Mouse (Mus musculus) left cerebral cortex, postnatal 25 days (tissue): ENCODE results near the gene Art3. TPM values are rescaled to one million over a fixed set of nuclear protein-coding genes. Genes with fewer than 3 reads are reported as not detected.
A peak's percentile ranks its signal among the peaks of the same experiment; 100 is the strongest.

ENCODE experiments used
- DNase-seq, 2 experiments: peaks; one replicate each; pipeline ENCODE4 v3.0.0; 2022; ENCODE audit warnings: low spot score in 2 of 2, mixed read lengths in 1 of 2
- intact Hi-C: fragments of 180-260 bp; cut with DNase I; formaldehyde crosslinking; loops from one replicate; pipeline ENCODE4 v1.15.1; 2025
- total RNA-seq, 2 experiments: library from RNA; stranded (reverse); gene quantifications; 2 replicates each; pipeline ENCODE4 v1.2.3; 2021

The Art3 gene
- total RNA-seq, 2 experiments from 2014 or later = 6.2 to 6.9 TPM

- no peak for DNase-seq
- intact Hi-C loops = no loop called here
Observed at GRCm38 (mm10) chr5:92372605-92373004, 41.0 kb downstream of the Art3 start.

DNA sequence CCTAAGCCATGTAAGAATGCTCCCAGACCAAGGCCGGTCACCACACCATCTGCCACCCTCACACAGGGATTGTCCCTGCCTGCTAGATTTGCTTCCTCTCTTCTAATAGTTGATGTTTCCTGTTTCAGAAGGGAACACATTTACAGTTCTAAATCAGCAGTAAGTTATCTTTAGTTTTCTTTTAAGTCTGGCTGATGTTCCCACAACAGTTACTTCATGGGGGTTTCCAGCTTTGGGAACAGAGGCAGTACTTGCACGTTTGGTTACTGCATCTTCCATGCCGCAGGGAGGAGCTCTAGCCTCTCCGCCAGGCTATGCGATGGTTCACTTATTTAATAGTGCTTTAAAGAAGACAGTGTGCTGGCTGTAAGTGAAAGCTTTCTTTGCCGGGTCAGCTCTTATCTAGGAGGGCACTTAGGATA, 43.1 kb downstream of the Art3 start:
- intact Hi-C loops = no loop called here
- no peak for DNase-seq

- DNase-seq = no peak
- intact Hi-C loops = no loop called here
Observed at GRCm38 (mm10) chr5:92375368-92375767, 43.7 kb downstream of the Art3 start.

DNA sequence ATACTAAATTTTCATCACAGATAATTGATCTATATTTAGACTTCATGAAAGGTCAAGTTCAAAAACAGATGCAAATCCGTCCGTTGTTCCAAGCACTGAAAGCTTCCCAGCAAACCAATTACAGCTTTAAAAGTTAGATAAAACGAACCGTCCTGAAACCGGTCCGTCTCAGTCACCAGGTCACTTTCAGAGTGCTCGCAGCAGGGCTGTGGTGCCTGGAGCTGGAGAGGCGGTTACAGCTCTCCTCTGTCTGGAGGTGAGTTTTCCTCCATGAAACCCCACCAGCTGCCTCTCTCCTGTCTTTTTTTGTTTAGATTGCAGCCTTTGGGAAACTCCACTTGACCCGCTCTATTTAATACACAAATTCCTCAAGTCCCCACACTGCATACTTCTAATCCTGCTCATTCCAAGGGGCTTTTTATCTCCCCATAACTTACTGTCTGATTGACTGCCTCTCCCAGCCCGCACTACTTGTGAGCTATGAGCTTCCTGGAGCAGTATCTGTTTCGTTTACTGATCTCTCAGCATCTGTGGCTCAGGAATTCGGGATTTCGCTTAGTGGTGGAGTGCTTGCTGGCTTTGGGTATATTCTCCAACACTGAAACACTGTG, 45.3 kb downstream of the Art3 start:
- no peak for DNase-seq
- intact Hi-C loops = no loop called here

DNA sequence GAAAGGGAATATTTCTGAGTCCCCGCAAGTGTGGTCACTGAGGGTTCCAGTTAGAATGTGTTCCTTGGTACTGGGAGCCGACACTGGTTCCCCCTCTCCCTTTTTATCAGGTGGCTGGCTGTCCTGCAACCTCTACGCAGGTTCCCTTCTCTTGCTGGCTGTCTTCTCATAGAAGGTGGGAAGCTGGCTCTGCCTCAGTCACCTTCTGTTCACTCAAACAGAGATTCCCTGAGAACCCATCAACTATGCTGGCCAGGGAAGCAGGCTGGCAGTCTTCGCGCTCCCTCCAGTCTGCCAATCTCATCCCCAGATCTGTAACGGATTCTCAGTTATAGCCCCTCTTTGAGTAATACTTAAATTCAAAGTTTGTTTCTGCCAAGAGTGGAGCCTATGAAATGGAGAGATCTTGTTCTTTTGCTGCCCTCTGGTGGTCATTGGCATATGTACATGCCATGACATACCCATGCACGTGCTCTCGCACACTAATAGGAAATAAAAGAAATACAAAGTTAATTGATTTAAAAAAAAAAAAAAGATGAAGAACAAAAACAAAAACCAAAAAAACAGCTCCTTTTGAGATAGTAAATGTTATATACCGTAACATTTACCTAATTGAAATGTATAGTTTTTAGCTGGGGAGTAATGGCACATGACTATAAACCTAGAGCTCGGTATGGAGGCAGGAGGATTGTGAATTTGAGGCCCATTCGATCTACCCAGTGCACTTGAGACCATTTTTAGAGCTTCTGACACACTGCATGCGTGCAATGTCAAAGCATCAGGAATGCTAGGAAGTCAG, 50.1 kb downstream of the Art3 start:
- intact Hi-C loops = loop anchor here (1.0 kb wide), 1 partner anchor 69 kb away; no protein-coding TSS in a partner anchor
- DNase-seq = peak; percentile 86

- no peak for DNase-seq
Observed at GRCm38 (mm10) chr5:92382349-92382679, 50.7 kb downstream of the Art3 start.

GRCm38 (mm10) chr5:92383747-92384146, 52.1 kb downstream of the Art3 start:
- DNase-seq = no peak
- intact Hi-C loops = no loop called here

More at GRCm38 (mm10) chr5:92382349-92382679, 50.7 kb downstream of the Art3 start:
- intact Hi-C loops = loop anchor here (1.0 kb wide), 1 partner anchor 70 kb away; no protein-coding TSS in a partner anchor

GRCm38 (mm10) chr5:92384855-92385254, 53.2 kb downstream of the Art3 start:
- no peak for DNase-seq
- intact Hi-C loops = no loop called here

- DNase-seq = no peak
- intact Hi-C loops = no loop called here
Observed at GRCm38 (mm10) chr5:92386102-92386501, 54.5 kb downstream of the Art3 start.

- intact Hi-C loops = no loop called here
- no peak for DNase-seq
Observed at GRCm38 (mm10) chr5:92386643-92387042, 55.0 kb downstream of the Art3 start.

DNA sequence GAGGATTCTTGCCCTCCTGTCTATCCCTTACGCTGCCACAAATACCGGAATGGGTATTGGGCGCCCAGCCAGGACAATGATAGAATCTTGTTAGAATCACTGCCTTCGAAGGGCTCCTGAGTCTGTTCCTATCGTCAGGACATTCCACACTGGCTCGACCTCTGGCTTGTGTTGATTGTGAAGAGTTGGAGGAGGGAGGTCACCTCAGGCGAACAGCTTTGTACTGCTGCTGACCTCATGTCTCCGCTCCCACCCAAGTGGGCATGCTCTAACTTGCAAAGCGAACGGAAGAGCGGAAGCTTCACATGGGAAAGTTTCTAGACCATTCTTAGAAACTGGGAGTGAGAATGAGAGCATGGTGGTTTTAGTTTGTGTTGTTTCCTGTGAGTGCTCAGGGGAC, 55.8 kb downstream of the Art3 start:
- intact Hi-C loops = no loop called here
- no peak for DNase-seq

- intact Hi-C loops = no loop called here
- no peak for DNase-seq
Observed at GRCm38 (mm10) chr5:92389977-92390376, 58.4 kb downstream of the Art3 start.

- DNase-seq = peak in 1 of 2 experiments; percentile 41
- intact Hi-C loops = no loop called here
Observed at GRCm38 (mm10) chr5:92390615-92391014, 59.0 kb downstream of the Art3 start.

DNA sequence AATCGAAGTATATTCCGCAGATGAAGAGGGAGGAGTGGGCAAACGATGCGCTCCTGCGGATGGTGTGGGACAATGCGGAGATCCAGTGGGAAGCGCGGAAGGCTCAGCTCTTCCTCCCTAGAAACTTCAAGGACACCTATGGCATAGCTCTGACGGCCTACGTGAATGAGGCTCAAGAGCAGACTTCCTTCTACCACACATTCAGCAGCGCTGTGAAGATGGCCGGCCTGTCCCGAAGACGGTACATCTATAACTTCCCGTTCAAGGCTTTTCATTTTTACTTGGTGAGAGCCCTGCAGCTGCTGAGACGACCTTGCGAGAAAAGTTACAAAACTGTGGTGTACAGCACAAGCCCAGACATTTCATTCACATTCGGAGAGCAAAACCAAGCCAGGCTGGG, 60.9 kb downstream of the Art3 start:
- intact Hi-C loops = no loop called here

DNA sequence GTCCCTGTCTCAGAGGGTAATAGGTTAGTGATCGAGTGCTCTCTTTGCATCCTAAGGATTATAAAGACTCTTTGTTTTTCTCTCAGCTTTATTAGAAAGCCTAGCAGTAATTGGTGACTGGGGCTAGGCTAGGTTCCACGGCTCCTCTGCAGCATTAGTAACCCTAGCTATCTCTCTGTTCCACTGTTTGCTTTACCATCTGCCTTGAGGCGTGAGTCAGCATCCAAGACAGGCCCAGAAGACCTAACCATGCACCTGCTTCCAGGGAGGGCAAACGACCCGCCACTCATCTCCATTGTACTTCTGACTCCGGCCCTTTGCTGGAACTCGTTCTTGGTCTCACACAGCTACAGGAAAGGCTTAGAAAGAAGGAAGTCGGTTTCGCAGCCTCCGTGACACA, 62.2 kb downstream of the Art3 start:
- DNase-seq = no peak

More for the DNA sequence above, 60.9 kb downstream of the Art3 start:
- DNase-seq = no peak

DNA sequence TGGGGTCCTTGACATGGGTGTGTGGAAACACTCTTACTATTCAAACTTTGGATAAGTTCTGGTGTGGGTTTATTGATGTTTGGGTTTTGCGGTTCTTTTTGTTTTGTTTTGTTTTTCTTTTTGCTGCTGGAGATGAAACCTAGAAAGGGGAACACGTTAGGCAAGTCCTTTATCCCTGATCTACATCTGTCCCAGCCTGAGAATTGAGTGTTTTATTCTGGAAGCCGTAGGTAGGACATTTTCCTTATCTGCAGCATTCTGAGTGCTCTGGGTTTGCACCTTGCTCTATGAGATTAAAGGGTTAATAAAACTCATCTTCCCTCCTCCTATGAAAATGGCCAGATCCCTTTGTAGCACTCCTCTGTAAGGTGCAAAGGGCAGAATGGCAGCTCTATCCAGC, 64.1 kb downstream of the Art3 start:
- intact Hi-C loops = loop anchor here (5.0 kb wide), 1 partner anchor 83 kb away; the partner anchor contains the start of gene Sdad1
- no peak for DNase-seq

More for the DNA sequence above, 62.2 kb downstream of the Art3 start:
- intact Hi-C loops = no loop called here

GRCm38 (mm10) chr5:92396476-92396875, 64.8 kb downstream of the Art3 start:
- intact Hi-C loops = loop anchor here (5.0 kb wide), 1 partner anchor 84 kb away; the partner anchor contains the start of gene Sdad1
- no peak for DNase-seq

GRCm38 (mm10) chr5:92398153-92398552, 66.5 kb downstream of the Art3 start:
- intact Hi-C loops = loop anchor here (5.0 kb wide), 1 partner anchor 86 kb away; the partner anchor contains the start of gene Sdad1
- peak; percentile 62 to 78 for DNase-seq

DNA sequence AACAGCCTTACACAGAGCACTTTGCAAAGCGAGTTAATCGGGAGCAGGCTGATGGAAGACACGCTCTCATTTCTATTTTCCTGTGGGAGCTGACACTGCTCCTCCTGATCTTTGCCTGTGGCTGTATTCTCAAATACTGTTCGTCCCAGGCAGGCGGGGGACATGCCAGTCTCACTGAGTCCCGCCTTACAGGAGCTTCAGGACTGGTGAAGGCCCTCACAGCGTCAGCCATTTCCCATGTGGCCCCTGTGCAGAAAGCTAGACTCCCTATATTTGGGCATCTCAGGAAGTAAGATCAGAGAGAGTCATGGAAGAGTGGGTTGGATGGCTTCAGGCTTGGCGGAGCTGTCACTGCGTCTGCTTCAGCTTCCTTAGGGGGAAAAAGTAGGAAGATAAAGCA, 71.2 kb downstream of the Art3 start:
- no peak for DNase-seq
- intact Hi-C loops = no loop called here

DNA sequence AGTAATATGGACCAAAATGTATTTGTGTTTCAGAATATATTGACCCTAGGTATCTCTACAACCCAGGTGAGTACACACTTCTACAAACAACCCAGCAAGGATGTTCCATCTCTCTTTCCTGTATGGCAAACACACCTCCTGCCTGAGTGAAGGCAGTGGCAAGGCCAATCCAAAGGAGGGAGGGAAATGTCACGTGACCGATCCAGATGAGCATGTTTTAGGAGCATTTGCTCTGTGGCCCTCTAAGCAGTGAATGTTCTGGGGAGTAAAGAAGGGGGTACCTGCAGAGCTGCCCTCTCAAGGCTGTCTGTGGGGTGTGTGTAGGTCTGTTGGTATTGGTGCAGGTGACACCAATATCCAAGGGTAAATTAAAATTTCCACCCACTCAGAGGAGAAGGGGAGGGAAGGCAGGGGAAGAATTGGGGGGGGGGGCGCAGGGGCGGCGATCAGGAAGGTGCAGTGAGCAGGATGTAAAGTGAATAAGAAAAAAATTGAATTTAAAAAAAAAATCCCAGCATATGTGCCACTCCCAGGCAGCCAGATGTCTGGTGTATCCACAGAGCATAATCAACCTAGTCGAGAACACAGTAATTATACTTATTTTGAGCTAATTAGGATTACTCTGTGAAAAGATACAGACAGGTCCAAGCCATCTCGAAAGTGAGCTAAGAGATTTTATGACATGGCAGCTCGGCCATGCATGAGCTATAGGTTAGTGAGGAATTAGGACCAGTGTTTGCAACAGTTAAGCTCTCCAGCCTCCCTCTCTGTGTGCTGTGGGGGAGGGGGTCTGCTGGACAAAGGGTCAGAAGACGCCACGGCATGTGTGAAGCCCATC, 72.2 kb downstream of the Art3 start:
- DNase-seq = no peak
- intact Hi-C loops = no loop called here
